Mouse (Mus musculus) thymus, postnatal 4 days (tissue): ENCODE measurements around the gene Melk.

ENCODE experiments used
- DNase-seq: peaks from one replicate; pipeline ENCODE4 v3.0.0; 2021

Melk gene

GRCm38 (mm10) chr4:44335006-44335405, 34.3 kb downstream of the Melk start:
- DNase-seq: no peak

GRCm38 (mm10) chr4:44361670-44362069, 61.0 kb downstream of the Melk start:
- DNase-seq: no peak

GRCm38 (mm10) chr4:44363434-44364013, 62.8 kb downstream of the Melk start:
- no peak for DNase-seq

- DNase-seq: no peak
Observed at GRCm38 (mm10) chr4:44392231-44393216, 91.8 kb downstream of the Melk start.

GRCm38 (mm10) chr4:44402607-44403006, 101.9 kb downstream of the Melk start:
- DNase-seq: peak; percentile 72

GRCm38 (mm10) chr4:44404487-44404886, 103.8 kb downstream of the Melk start:
- DNase-seq: no peak
